Mouse (Mus musculus) hindbrain, embryonic 15.5 days (tissue): ENCODE measurements around the gene Cox4i2. TPM values are rescaled to one million over a fixed set of nuclear protein-coding genes. Genes with fewer than 3 reads are reported as not detected.

ENCODE experiments used
- ATAC-seq: fragments of 200-750 bp; cut with Nextera tagmentation; 2 replicates; pipeline ENCODE4 v1.8.0; 2017; ENCODE audit warnings: low read depth, moderate number of reproducible peaks, moderate TSS enrichment; ENCODE audit not compliant: low FRiP score
- H3K27ac ChIP-seq: fragments of 300-500 bp; sonication (generic); replicated peaks from 2 replicates; pipeline ENCODE4 v1.5.1; 2015; ENCODE audit warnings: mild to moderate bottlenecking, inconsistent platforms
- H3K27me3 ChIP-seq: fragments of 300-500 bp; sonication (generic); 2 replicates; pipeline ENCODE4 v1.6.1; 2015; ENCODE audit warnings: control low read depth, inconsistent platforms
- H3K36me3 ChIP-seq: fragments of 300-500 bp; sonication (generic); 2 replicates; pipeline ENCODE4 v1.6.1; 2015; ENCODE audit warnings: control low read depth, inconsistent platforms
- H3K4me1 ChIP-seq: fragments of 300-500 bp; sonication (generic); replicated peaks from 2 replicates; pipeline ENCODE4 v1.6.1; 2015; ENCODE audit warnings: control low read depth, inconsistent platforms
- H3K4me2 ChIP-seq: fragments of 300-500 bp; sonication (generic); 2 replicates; pipeline ENCODE4 v1.6.1; 2015; ENCODE audit warnings: moderate library complexity, mild to moderate bottlenecking, inconsistent platforms
- H3K4me3 ChIP-seq: fragments of 300-500 bp; sonication (generic); 2 replicates; pipeline ENCODE4 v1.5.1; 2015; ENCODE audit warnings: mild to moderate bottlenecking, inconsistent platforms
- H3K9ac ChIP-seq: fragments of 300-500 bp; sonication (generic); 2 replicates; pipeline ENCODE4 v1.6.1; 2015; ENCODE audit warnings: inconsistent platforms
- H3K9me3 ChIP-seq: fragments of 300-500 bp; sonication (generic); 2 replicates; pipeline ENCODE4 v1.6.1; 2016; ENCODE audit warnings: control low read depth, inconsistent platforms
- WGBS: fragments of 180-500 bp; shearing (Covaris S2); methylation state at CpG from one replicate; pipeline ENCODE4 v1.1.7; 2015; 5-methylcytosine and 5-hydroxymethylcytosine counted together
- polyA plus RNA-seq: library from polyadenylated mRNA; unstranded; fragments of >200 nt; fragmentation: Nextera tagmentation; extraction: Ambion mirVana; gene quantifications from 2 replicates; pipeline ENCODE4 v1.2.1, GENCODE M21; 2015

Gene Cox4i2
- polyA plus RNA-seq, 1 experiment from 2014 or later = 6.3 TPM

DNA sequence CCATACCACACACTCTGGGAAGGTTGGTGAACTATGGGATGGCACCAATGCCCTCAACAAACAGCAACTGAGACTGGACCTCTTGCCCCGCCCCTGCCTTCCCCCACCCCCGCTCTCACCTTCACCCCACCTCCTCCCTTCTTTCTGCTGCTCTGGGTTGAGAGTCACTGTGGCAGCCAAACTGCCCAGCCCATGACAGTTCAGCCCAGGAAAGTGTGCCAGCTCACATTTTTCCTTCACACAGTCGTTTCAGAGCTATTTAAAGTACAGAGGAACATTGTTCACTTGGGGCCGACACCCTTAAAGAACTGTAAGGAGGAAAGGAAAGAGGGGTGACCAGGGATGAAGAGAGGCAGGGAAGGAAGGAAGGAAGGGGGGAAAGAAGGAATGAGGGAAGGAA lies 4.4 kb downstream of the Cox4i2 start:
- Histone ChIP-seq H3K4me1 (peaks cover 21% of the 10 kb centered on the region), H3K9ac (no peak overlapping the region), H3K27me3 (0 out of 2 replicates have a peak, but pooled peaks cover 3% of the 10 kb centered on the region), H3K4me3 (no peak overlapping the region), H3K4me2 (no peak overlapping the region), H3K27ac (no peak overlapping the region), H3K9me3 (no peaks in the 10 kb centered on the region), H3K36me3 (no peaks in the 10 kb centered on the region)
- 62% methylated on average over 4 of the region's 4 CpGs for WGBS
- ATAC-seq = no peak

GRCm38 (mm10) chr2:152763310-152763709 lies 9.3 kb downstream of the Cox4i2 start:
- ATAC-seq = no peak
- Histone ChIP-seq H3K9ac (no peak overlapping the region), H3K9me3 (no peaks in the 10 kb centered on the region), H3K4me3 (no peak overlapping the region), H3K27me3 (no peaks in the 10 kb centered on the region), H3K4me1 (peaks cover 13% of the 10 kb centered on the region), H3K27ac (no peak overlapping the region), H3K36me3 (no peaks in the 10 kb centered on the region), H3K4me2 (no peak overlapping the region)
- 84% methylated on average over 6 of the region's 6 CpGs for WGBS

DNA sequence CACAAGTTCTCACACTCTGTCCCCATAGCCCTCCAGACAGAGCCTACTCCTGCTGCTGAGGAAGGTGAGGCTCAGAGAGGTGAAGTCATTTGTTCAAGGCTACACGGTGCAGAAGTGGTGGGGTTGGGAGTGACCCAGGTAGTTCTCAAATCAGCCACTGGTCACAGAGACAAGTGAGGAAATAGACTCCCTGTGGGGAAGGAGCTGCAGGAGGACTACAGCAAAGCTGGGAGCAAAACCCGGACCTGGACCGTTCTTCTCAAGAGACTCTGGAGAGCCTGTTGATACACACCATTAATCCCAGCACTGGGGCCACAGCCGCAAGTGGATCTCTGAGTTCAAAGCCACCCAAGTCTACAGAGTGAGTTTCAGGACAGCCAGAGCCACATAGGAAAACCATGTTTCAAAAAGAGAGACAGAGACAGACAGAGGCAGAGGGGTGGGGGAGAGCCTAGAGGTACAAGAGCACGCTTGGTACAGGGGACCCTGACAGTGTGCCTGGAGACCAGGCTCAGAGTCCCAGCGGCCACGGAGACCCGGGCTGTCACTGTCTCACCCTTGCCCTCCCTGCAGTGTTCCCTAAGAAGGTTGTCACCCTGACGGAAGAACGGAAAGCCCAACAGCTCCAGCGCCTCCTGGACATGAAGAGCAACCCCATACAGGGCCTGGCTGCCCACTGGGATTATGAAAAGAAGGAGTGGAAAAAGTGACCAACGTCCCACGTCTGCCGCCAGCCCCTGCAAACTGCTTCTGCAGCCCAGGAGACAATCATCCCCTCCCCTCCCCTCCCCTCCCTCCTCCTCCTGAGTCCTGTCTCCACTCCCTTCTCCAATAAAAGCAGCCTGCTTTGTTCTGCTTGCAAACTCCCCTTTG lies 10.4 kb downstream of the Cox4i2 start:
- Histone ChIP-seq H3K4me3 (no peak overlapping the region), H3K9me3 (no peaks in the 10 kb centered on the region), H3K36me3 (no peaks in the 10 kb centered on the region), H3K27me3 (no peaks in the 10 kb centered on the region), H3K4me1 (peaks cover 13% of the 10 kb centered on the region), H3K27ac (no peak overlapping the region), H3K4me2 (peak overlapping the region; percentile 40), H3K9ac (peak overlapping the region; percentile 8; the same call in 1 of the 2 replicates)
- no peak for ATAC-seq
- 6% methylated on average over 14 of the region's 14 CpGs for WGBS

GRCm38 (mm10) chr2:152765045-152765674 lies 11.2 kb downstream of the Cox4i2 start:
- no peak overlapping the region for H3K4me3 ChIP-seq
- H3K36me3 ChIP-seq = no peaks in the 10 kb centered on the region
- 16% methylated on average over 6 of the region's 7 CpGs for WGBS
- peaks cover 13% of the 10 kb centered on the region for H3K4me1 ChIP-seq
- no peaks in the 10 kb centered on the region for H3K9me3 ChIP-seq
- ATAC-seq = no peak
- H3K4me2 ChIP-seq = peak overlapping the region; percentile 40
- no peak overlapping the region for H3K27ac ChIP-seq
- no peaks in the 10 kb centered on the region for H3K27me3 ChIP-seq
- no peak overlapping the region for H3K9ac ChIP-seq

DNA sequence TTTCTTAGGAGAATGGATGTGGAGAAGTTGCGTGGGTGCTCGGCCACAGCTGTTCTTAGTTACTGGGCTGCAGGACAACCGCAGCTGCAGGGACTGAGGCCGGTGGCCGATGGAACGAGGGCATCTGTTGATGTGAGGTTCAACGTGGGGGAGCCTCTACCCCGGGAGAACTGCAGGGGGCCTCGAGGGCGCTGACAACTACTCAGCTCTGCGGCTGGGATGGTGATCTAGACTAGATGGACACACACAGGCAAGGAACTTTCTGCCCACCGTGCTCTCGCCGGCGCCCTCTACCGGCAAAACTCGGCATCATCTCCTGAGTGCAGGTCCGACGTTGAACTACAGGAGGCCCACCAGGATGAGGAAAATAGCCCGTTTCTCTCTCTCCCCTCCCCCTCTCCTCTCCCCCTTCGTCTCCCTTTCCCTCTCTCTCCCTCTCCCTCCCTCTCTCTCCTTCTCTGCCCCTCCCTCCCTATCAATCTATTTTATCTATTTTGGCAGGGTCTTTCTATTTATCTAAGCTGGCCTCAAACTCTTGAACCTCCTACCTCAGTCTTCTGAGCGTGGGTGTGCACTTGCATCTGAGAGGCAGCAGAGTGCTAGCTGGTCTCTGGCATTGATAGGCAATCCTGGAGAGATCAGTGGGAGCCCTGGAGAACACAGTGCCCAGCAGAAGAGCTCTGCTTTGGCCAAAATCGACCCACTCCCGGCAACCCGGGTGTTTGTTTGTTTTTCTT lies 12.6 kb downstream of the Cox4i2 start:
- H3K27ac ChIP-seq = no peak overlapping the region
- H3K27me3 ChIP-seq = no peaks in the 10 kb centered on the region
- H3K4me1 ChIP-seq = peaks cover 13% of the 10 kb centered on the region
- no peaks in the 10 kb centered on the region for H3K36me3 ChIP-seq
- 23% methylated on average over 25 of the region's 25 CpGs for WGBS
- H3K4me2 ChIP-seq = 0 out of 2 replicates have a peak overlapping the region, but pooled peaks have one; percentile 17
- H3K9me3 ChIP-seq = no peaks in the 10 kb centered on the region
- H3K9ac ChIP-seq = no peak overlapping the region
- H3K4me3 ChIP-seq = no peak overlapping the region
- ATAC-seq = peak; percentile 43; the same call in 1 of the 2 replicates

DNA sequence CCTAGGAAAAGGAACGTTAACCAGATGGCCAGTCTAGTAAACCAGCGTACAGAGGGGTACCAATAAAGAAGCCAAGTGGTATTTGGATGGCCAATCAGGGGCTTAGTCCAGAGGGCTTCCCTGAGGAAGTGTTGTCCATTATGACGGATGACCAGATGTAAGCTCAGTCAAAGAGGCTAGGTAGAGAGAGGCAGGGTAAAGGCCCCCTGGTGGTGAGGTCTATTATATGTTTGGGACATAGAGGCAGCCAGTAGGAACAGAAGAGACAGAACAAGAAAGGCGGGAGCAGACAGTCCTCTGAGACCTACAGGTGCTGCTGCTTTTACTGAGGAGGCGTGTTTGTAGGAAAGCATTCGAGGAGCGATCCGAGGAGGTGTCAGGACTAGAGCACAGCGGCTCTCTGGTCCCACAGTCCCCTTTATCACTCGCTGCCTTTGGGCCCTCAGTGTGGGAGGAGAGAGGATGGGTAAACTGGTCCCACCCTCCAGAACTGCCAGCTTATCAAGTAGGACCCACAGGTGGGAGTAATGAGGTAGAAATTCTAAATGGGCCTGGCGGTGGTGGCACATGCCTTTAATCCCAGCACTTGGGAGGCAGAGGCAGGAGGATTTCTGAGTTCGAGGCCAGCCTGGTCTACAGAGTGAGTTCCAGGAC lies 13.8 kb downstream of the Cox4i2 start:
- Histone ChIP-seq H3K4me2 (no peak overlapping the region), H3K4me3 (no peak overlapping the region), H3K27ac (no peak overlapping the region), H3K27me3 (no peaks in the 10 kb centered on the region), H3K4me1 (peaks cover 13% of the 10 kb centered on the region), H3K36me3 (no peaks in the 10 kb centered on the region), H3K9me3 (no peaks in the 10 kb centered on the region), H3K9ac (no peak overlapping the region)
- WGBS = 53% methylated on average over 12 of the region's 12 CpGs
- ATAC-seq = no peak

DNA sequence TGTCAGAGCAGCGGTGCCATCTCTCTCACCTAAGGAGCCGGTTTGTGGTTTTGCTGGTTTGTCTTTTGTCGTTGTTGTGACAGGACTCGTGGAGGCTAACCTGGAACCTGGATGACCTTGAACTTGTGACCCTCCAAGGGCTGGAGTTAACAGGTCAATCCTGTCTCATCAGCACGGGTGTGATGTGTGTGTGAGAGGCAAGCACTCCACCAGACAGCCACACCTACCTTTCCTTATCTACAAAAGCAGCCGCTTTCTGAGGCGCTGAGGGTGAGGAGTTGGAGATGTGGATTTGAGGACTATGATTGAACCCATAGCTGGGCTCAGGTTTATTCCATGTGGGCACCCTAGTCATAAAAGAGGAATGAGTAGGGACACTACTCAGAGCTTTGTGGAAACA lies 15.7 kb downstream of the Cox4i2 start:
- Histone ChIP-seq H3K4me1 (peaks cover 10% of the 10 kb centered on the region), H3K9ac (no peak overlapping the region), H3K4me3 (no peak overlapping the region), H3K27ac (no peak overlapping the region), H3K36me3 (no peaks in the 10 kb centered on the region), H3K4me2 (no peak overlapping the region), H3K27me3 (no peaks in the 10 kb centered on the region), H3K9me3 (no peaks in the 10 kb centered on the region)
- 89% methylated on average over 7 of the region's 7 CpGs for WGBS
- no peak for ATAC-seq

DNA sequence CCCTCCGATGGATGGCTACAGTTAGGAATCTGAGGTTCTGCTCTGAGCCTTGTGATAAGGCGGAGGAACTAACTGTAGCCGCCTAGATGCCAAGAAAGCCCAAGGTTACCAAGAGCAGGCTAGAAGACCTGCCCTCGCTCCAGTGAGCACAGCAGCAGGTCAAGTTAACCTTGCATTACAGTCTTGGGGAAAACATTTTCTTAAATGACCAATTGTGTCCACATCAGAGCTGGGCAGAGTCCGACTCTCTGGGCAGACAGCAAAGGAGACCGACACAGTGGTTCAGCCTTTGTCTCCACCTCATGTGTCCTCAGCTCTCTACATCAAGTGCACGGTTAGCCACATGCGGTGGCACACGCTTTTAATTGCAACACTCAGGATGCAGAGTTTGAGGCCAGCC lies 17.6 kb downstream of the Cox4i2 start:
- Histone ChIP-seq H3K9me3 (no peaks in the 10 kb centered on the region), H3K9ac (no peak overlapping the region), H3K36me3 (no peaks in the 10 kb centered on the region), H3K4me1 (no peaks in the 10 kb centered on the region), H3K4me2 (no peak overlapping the region), H3K27me3 (no peaks in the 10 kb centered on the region), H3K27ac (no peak overlapping the region), H3K4me3 (no peak overlapping the region)
- no peak for ATAC-seq
- WGBS = 91% methylated on average over 9 of the region's 9 CpGs

- no peak for ATAC-seq
- Histone ChIP-seq H3K4me1 (no peaks in the 10 kb centered on the region), H3K27ac (no peak overlapping the region), H3K27me3 (no peaks in the 10 kb centered on the region), H3K4me2 (no peak overlapping the region), H3K36me3 (no peaks in the 10 kb centered on the region), H3K9me3 (no peaks in the 10 kb centered on the region), H3K4me3 (no peak overlapping the region), H3K9ac (no peak overlapping the region)
- WGBS = 36% methylated on average over 1 of the region's 1 CpGs
Measured at GRCm38 (mm10) chr2:152772231-152772630, 18.3 kb downstream of the Cox4i2 start.

- Histone ChIP-seq H3K4me3 (no peak overlapping the region), H3K4me2 (no peak overlapping the region), H3K36me3 (no peaks in the 10 kb centered on the region), H3K9me3 (no peaks in the 10 kb centered on the region), H3K27ac (no peak overlapping the region), H3K27me3 (no peaks in the 10 kb centered on the region), H3K9ac (no peak overlapping the region), H3K4me1 (no peaks in the 10 kb centered on the region)
- WGBS = 88% methylated on average over 4 of the region's 4 CpGs
- no peak for ATAC-seq
Measured at GRCm38 (mm10) chr2:152775357-152775756, 21.4 kb downstream of the Cox4i2 start.

GRCm38 (mm10) chr2:152776019-152776418 lies 22.0 kb downstream of the Cox4i2 start:
- no peaks in the 10 kb centered on the region for H3K9me3 ChIP-seq
- H3K9ac ChIP-seq = no peak overlapping the region
- no peak for ATAC-seq
- H3K36me3 ChIP-seq = 0 out of 2 replicates have a peak, but pooled peaks cover 2% of the 10 kb centered on the region
- no peaks in the 10 kb centered on the region for H3K27me3 ChIP-seq
- no peaks in the 10 kb centered on the region for H3K4me1 ChIP-seq
- H3K4me2 ChIP-seq = no peak overlapping the region
- no peak overlapping the region for H3K27ac ChIP-seq
- no peak overlapping the region for H3K4me3 ChIP-seq
- 72% methylated on average over 3 of the region's 3 CpGs for WGBS
